Mouse (Mus musculus) neural tube, embryonic 11.5 days (tissue): ENCODE measurements around the gene Rftn1. TPM values are rescaled to one million over a fixed set of nuclear protein-coding genes. Genes with fewer than 3 reads are reported as not detected.

ENCODE experiments used
- ATAC-seq: fragments of 200-750 bp; cut with Nextera tagmentation; 2 replicates; pipeline ENCODE4 v1.8.0; 2017; ENCODE audit warnings: moderate number of reproducible peaks, mild to moderate bottlenecking, moderate TSS enrichment, moderate library complexity; ENCODE audit not compliant: insufficient read depth, low FRiP score, low TSS enrichment
- DNase-seq: peaks from one replicate; pipeline ENCODE4 v3.0.0-alpha.2; 2015; ENCODE audit warnings: low spot score
- H3K27ac ChIP-seq: fragments of 300-500 bp; sonication (generic); 2 replicates; pipeline ENCODE4 v1.5.1; 2014; ENCODE audit warnings: low read depth, mild to moderate bottlenecking, low read length
- H3K27me3 ChIP-seq: fragments of 300-500 bp; sonication (generic); 2 replicates; pipeline ENCODE4 v1.6.1; 2014; ENCODE audit warnings: mild to moderate bottlenecking, low read length, mixed read lengths; ENCODE audit not compliant: control insufficient read depth, insufficient read depth
- H3K36me3 ChIP-seq: fragments of 300-500 bp; sonication (generic); 2 replicates; pipeline ENCODE4 v1.6.1; 2014; ENCODE audit warnings: mild to moderate bottlenecking, low read length, moderate library complexity, mixed read lengths; ENCODE audit not compliant: control insufficient read depth, insufficient read depth
- H3K4me1 ChIP-seq: fragments of 300-500 bp; sonication (generic); 2 replicates; pipeline ENCODE4 v1.6.1; 2014; ENCODE audit warnings: low read length, mixed read lengths; ENCODE audit not compliant: control insufficient read depth, insufficient read depth
- H3K4me2 ChIP-seq: fragments of 300-500 bp; sonication (generic); 2 replicates; pipeline ENCODE4 v1.6.1; 2014; ENCODE audit warnings: low read depth, mild to moderate bottlenecking, moderate library complexity
- H3K4me3 ChIP-seq: fragments of 300-500 bp; sonication (generic); 2 replicates; pipeline ENCODE4 v1.5.1; 2014; ENCODE audit warnings: low read depth, low read length
- H3K9ac ChIP-seq: fragments of 300-500 bp; sonication (generic); 2 replicates; pipeline ENCODE4 v1.6.1; 2014; ENCODE audit warnings: mild to moderate bottlenecking, low read length
- H3K9me3 ChIP-seq: fragments of 300-500 bp; sonication (generic); 2 replicates; pipeline ENCODE4 v1.6.1; 2016; ENCODE audit warnings: low read length; ENCODE audit not compliant: control insufficient read depth
- WGBS: fragments of 180-500 bp; shearing (Covaris S2); extraction: QIAGEN DNeasy Blood & Tissue Kit; methylation state at CpG from one replicate; pipeline ENCODE4 v1.1.7; 2014; 5-methylcytosine and 5-hydroxymethylcytosine counted together
- polyA plus RNA-seq: library from polyadenylated mRNA; unstranded; fragments of >200 nt; fragmentation: Nextera tagmentation; extraction: Ambion mirVana; gene quantifications from 2 replicates; pipeline ENCODE4 v1.2.1, GENCODE M21; 2014

The Rftn1 gene
- polyA plus RNA-seq, 1 experiment from 2014 or later = 6.9 TPM

DNA sequence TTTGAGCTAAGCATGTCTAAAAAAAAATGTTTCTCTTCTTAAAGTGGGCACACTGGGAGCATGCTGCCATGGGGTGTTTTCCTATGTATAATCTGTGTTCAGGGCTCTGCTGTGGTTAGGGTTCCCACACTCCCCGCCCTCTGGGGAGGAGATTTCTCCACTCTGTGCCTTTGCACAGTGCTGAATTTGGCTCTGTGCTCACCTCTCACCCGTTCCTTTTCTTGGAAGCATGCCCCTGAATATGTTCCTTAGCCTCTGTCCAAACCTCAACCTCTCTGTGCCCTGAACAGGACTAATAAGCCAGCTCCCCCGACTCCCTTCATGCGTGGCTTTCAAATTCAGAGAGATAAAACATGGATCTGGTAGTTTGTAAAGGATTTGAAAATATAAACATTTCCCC is 39.1 kb upstream of the Rftn1 start:
- Histone ChIP-seq H3K9me3 (no peaks in the 10 kb centered on the region), H3K4me1 (no peaks in the 10 kb centered on the region), H3K36me3 (no peaks in the 10 kb centered on the region), H3K27me3 (no peaks in the 10 kb centered on the region), H3K4me2 (no peak overlapping the region), H3K4me3 (no peak overlapping the region), H3K9ac (no peak overlapping the region), H3K27ac (no peak overlapping the region)
- WGBS = 88% methylated on average over 4 of the region's 4 CpGs
- ATAC-seq = no peak
- DNase-seq = no peak

DNA sequence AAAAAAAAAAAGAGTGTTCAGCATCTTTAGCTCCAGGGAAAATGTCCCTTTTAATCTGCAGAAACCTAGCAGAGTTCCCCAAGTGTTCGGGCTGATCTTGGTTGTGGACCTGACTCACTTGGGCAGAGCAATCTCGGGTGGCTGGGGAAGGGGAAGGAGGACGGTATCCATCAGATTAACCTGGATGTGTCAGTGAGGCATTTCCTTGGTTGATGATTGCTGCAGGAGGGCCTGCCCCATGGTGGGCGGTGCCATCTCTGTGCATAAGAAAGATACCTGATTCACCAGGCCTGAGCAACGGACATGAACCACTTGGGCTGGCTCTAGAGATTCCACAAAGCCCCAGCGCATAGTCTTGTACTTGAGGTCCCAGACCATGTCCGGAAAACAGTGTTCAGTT is 36.9 kb upstream of the Rftn1 start:
- no peaks in the 10 kb centered on the region for H3K4me1 ChIP-seq
- DNase-seq (no peak), ATAC-seq (no peak)
- 73% methylated on average over 7 of the region's 7 CpGs for WGBS
- no peak overlapping the region for H3K4me3 ChIP-seq
- no peak overlapping the region for H3K4me2 ChIP-seq
- H3K36me3 ChIP-seq = no peaks in the 10 kb centered on the region
- H3K9ac ChIP-seq = no peak overlapping the region
- H3K9me3 ChIP-seq = no peaks in the 10 kb centered on the region
- no peaks in the 10 kb centered on the region for H3K27me3 ChIP-seq
- H3K27ac ChIP-seq = no peak overlapping the region

DNA sequence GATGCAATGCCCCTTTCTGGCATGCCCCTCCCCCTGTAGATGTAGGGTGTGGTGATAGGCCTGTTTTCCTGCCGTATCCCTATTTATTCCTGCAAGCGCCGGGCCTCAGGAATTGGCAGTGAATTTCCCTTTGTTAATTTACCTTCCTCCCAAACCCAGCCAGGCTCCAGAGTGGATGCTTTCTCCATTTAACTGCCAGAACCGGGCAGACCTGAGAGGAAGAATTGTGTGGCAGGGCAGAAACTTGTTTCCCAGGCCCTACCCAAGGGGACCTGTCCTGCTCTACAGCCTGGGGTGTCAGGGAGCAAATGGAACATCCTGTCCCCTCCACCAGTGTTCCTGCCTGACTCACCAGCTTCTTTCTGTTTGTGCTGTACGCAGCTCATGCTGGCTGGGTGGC is 34.2 kb upstream of the Rftn1 start:
- no peak overlapping the region for H3K4me2 ChIP-seq
- 73% methylated on average over 5 of the region's 5 CpGs for WGBS

DNA sequence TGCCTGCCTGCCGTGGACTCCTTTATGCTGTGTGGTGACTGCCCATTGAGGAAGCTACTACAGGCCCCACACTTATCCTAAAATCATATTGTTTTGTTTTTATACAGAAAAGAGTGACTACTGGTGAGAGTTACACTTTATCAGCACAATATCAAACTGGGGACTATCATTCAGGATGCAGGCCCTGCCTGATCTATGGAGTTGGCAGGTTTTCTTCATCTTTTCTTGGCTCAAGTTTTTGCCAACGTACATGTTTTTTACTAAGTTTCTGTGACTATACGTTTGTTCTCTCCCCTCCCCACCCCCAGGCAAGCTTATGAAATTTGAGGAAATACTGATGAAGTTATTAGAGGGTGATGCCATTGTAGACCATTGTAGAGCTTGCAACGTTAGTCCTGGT is 27.5 kb upstream of the Rftn1 start:
- H3K36me3 ChIP-seq = no peaks in the 10 kb centered on the region
- H3K27ac ChIP-seq = no peak overlapping the region
- DNase-seq (no peak), ATAC-seq (no peak)
- no peaks in the 10 kb centered on the region for H3K4me1 ChIP-seq
- no peaks in the 10 kb centered on the region for H3K9me3 ChIP-seq
- no peak overlapping the region for H3K9ac ChIP-seq
- H3K27me3 ChIP-seq = no peaks in the 10 kb centered on the region
- H3K4me3 ChIP-seq = no peak overlapping the region
- H3K4me2 ChIP-seq = no peak overlapping the region
- 81% methylated on average over 4 of the region's 4 CpGs for WGBS

More for the DNA sequence above, 34.2 kb upstream of the Rftn1 start:
- H3K4me1 ChIP-seq = no peaks in the 10 kb centered on the region
- H3K9me3 ChIP-seq = no peaks in the 10 kb centered on the region
- ATAC-seq (no peak), DNase-seq (no peak)
- no peaks in the 10 kb centered on the region for H3K27me3 ChIP-seq
- no peak overlapping the region for H3K4me3 ChIP-seq
- H3K36me3 ChIP-seq = no peaks in the 10 kb centered on the region
- no peak overlapping the region for H3K27ac ChIP-seq
- H3K9ac ChIP-seq = no peak overlapping the region

DNA sequence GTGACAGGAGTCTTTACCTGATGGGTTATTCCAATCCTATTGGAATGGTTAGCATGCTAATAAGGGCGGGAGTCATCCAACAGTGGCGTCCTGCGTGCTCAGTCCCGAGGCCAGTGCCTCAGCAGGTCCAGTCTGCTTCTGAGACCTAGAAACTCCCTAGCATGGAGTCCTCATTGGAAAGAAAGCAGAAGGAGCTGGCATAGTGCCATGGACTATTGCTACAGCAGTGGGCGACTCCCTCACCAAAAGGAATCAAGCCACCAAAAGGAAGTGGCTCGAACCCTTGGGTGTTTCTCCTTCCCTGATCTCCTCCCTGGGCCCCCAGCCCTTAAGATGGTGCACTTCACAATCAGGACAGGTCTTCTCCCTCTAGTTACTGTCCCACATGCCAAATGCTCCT is 24.6 kb upstream of the Rftn1 start:
- H3K4me2 ChIP-seq = no peak overlapping the region
- H3K36me3 ChIP-seq = no peaks in the 10 kb centered on the region
- no peak overlapping the region for H3K27ac ChIP-seq
- no peak for ATAC-seq
- 93% methylated on average over 6 of the region's 6 CpGs for whole genome bisulfite sequencing
- no peak for DNase-seq
- no peaks in the 10 kb centered on the region for H3K4me1 ChIP-seq
- no peaks in the 10 kb centered on the region for H3K9me3 ChIP-seq
- H3K4me3 ChIP-seq = no peak overlapping the region
- H3K27me3 ChIP-seq = no peaks in the 10 kb centered on the region
- H3K9ac ChIP-seq = no peak overlapping the region

DNA sequence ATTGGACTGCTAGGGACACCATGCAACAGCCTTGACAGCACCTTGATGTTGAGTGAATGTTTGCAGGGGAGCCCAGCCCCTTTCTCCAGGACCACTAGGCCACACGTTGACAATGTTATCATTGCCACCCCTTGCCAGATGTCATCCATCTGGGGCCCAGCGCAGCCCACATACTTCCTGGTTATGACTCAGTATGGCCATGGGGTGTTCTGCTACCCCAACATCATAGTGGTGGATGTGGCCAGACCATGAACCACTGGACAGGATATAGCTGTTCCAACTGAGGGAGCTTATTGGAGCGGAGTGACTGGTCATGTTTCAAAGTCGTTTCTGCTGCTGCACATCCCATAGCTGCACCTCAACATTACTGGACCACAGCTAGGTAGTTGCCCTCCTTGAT is 22.6 kb upstream of the Rftn1 start:
- no peak for ATAC-seq
- Histone ChIP-seq H3K4me3 (no peak overlapping the region), H3K27ac (no peak overlapping the region), H3K4me1 (no peaks in the 10 kb centered on the region), H3K9me3 (no peaks in the 10 kb centered on the region), H3K36me3 (no peaks in the 10 kb centered on the region), H3K9ac (no peak overlapping the region), H3K27me3 (no peaks in the 10 kb centered on the region), H3K4me2 (no peak overlapping the region)
- 88% methylated on average over 4 of the region's 4 CpGs for WGBS
- DNase-seq = no peak

DNA sequence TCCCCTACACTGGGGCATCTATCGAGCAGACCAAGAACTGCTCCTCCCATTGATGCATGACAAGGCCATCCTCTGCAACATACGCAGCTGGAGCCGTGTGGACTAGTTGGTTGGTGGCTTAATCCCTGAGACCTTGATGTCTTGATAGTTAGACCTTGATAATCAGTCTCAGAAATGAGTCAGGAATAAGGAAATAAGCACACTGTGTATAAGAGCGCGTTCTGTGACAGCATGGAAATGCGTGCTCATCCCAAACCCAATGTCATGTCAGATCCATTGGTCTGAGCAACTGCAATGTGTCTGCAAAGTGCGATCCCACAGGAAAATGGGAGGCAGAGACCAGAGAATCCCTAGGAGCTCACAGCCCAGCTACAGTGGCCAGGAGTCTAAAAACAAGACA is 21.3 kb upstream of the Rftn1 start:
- Histone ChIP-seq H3K36me3 (no peaks in the 10 kb centered on the region), H3K9ac (no peak overlapping the region), H3K9me3 (no peaks in the 10 kb centered on the region), H3K27me3 (no peaks in the 10 kb centered on the region), H3K27ac (no peak overlapping the region), H3K4me2 (no peak overlapping the region), H3K4me1 (no peaks in the 10 kb centered on the region), H3K4me3 (no peak overlapping the region)
- DNase-seq (no peak), ATAC-seq (no peak)
- 95% methylated on average over 7 of the region's 7 CpGs for whole genome bisulfite sequencing

DNA sequence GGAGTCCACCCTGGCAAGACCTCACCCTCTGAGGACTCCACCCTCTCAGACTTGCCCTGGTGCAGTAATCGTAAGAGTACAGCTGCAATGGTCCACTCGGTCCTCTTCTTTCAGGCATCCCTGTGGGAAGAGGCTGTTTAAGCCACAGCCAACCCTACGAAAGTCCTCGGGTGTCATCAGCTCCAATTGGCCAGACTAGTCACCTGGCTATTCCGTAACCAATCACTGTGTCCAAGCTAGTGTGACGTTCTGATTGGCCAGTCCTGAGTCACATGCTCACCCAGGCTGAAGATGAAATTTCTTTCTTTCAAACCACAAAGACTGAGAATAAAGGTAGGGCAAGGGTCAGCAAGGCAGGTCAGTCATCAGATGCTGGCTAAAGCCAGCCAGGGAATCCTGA is 19.4 kb upstream of the Rftn1 start:
- Histone ChIP-seq H3K36me3 (no peaks in the 10 kb centered on the region), H3K27ac (no peak overlapping the region), H3K27me3 (no peaks in the 10 kb centered on the region), H3K9ac (no peak overlapping the region), H3K9me3 (no peaks in the 10 kb centered on the region), H3K4me1 (no peaks in the 10 kb centered on the region), H3K4me3 (no peak overlapping the region), H3K4me2 (no peak overlapping the region)
- ATAC-seq (no peak), DNase-seq (no peak)
- 92% methylated on average over 6 of the region's 6 CpGs for WGBS

DNA sequence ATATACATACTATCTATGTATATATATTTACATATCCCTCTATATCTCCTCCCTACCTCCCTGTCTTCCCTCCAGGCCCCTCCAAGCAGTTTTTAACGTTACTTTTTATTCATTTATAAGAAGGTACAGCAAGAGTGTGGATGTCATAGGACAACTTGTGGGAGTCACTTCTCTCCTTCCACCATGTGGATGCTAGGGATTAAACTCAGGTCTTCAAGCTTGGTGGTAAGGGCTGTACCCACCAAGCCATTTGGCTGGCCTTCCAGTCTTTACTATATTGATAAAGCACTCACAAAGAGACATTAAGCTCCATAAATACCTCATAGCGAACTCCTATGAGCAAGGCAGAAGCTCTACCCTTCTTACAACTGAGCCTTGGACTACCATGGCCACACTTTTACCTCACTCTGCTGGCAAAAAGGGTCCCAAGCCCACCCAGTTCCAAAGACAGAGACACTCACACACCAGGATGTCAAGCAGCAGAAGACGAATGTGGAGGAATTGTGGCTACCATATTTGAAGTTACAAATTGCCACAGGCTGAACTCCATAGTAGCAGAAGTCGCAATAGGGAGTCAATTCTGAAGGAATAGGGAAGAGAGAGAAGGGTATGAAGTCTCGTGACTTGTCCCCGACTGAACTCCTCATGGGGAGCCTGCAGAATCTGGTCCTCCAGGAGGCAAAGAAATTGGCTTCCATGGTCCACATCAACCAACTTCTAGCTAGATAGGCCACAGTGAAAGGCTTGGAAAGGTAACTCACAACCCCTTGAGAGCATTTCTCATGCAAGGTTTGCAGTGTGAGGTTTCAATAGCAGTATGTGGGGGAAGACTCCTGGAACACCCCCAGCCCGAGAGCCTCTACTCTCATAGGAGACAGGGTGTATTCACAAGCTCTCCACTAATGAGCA is 17.9 kb upstream of the Rftn1 start:
- ATAC-seq (no peak), DNase-seq (no peak)
- WGBS = 88% methylated on average over 7 of the region's 7 CpGs
- Histone ChIP-seq H3K4me3 (no peak overlapping the region), H3K4me1 (no peaks in the 10 kb centered on the region), H3K9ac (no peak overlapping the region), H3K9me3 (no peaks in the 10 kb centered on the region), H3K4me2 (no peak overlapping the region), H3K36me3 (no peaks in the 10 kb centered on the region), H3K27me3 (no peaks in the 10 kb centered on the region), H3K27ac (no peak overlapping the region)
